Mouse (Mus musculus) midbrain, embryonic 13.5 days (tissue): ENCODE measurements around the gene Colgalt2. TPM values are rescaled to one million over a fixed set of nuclear protein-coding genes. Genes with fewer than 3 reads are reported as not detected.
"Not testable (repeated sequence)": the region's sequence is repeated elsewhere in the genome, so short reads cannot be mapped to it uniquely, and the experiment has no call there.

Experiments
- ATAC-seq: fragments of 200-750 bp; cut with Nextera tagmentation; 2 replicates; pipeline ENCODE4 v1.8.0; 2017; ENCODE audit warnings: mild to moderate bottlenecking, moderate TSS enrichment, moderate library complexity
- H3K27ac ChIP-seq: fragments of 300-500 bp; sonication (generic); 2 replicates; pipeline ENCODE4 v1.5.1; 2015; ENCODE audit warnings: inconsistent platforms, mild to moderate bottlenecking, moderate library complexity
- H3K27me3 ChIP-seq: fragments of 300-500 bp; sonication (generic); 2 replicates; pipeline ENCODE4 v1.6.1; 2015; ENCODE audit warnings: mild to moderate bottlenecking, inconsistent platforms
- H3K36me3 ChIP-seq: fragments of 300-500 bp; sonication (generic); 2 replicates; pipeline ENCODE4 v1.6.1; 2015; ENCODE audit warnings: mild to moderate bottlenecking, inconsistent platforms
- H3K4me1 ChIP-seq: fragments of 300-500 bp; sonication (generic); replicated peaks from 2 replicates; pipeline ENCODE4 v1.6.1; 2015; ENCODE audit warnings: inconsistent platforms
- H3K4me2 ChIP-seq: fragments of 300-500 bp; sonication (generic); replicated peaks from 2 replicates; pipeline ENCODE4 v1.6.1; 2015; ENCODE audit warnings: moderate library complexity, mild to moderate bottlenecking, inconsistent platforms
- H3K4me3 ChIP-seq: fragments of 300-500 bp; sonication (generic); replicated peaks from 2 replicates; pipeline ENCODE4 v1.5.1; 2015; ENCODE audit warnings: mild to moderate bottlenecking, inconsistent platforms
- H3K9ac ChIP-seq: fragments of 300-500 bp; sonication (generic); replicated peaks from 2 replicates; pipeline ENCODE4 v1.6.1; 2015; ENCODE audit warnings: mild to moderate bottlenecking, inconsistent platforms
- H3K9me3 ChIP-seq: fragments of 300-500 bp; sonication (generic); 2 replicates; pipeline ENCODE4 v1.6.1; 2016; ENCODE audit warnings: mild to moderate bottlenecking, inconsistent platforms
- WGBS: fragments of 180-500 bp; shearing (Covaris S2); methylation state at CpG from one replicate; pipeline ENCODE4 v1.1.7; 2015; 5-methylcytosine and 5-hydroxymethylcytosine counted together
- polyA plus RNA-seq: library from polyadenylated mRNA; unstranded; fragments of >200 nt; fragmentation: Nextera tagmentation; extraction: Ambion mirVana; gene quantifications from 2 replicates; pipeline ENCODE4 v1.2.1, GENCODE M21; 2015

Gene Colgalt2
- polyA plus RNA-seq, 1 experiment from 2014 or later = 2.2 TPM

DNA sequence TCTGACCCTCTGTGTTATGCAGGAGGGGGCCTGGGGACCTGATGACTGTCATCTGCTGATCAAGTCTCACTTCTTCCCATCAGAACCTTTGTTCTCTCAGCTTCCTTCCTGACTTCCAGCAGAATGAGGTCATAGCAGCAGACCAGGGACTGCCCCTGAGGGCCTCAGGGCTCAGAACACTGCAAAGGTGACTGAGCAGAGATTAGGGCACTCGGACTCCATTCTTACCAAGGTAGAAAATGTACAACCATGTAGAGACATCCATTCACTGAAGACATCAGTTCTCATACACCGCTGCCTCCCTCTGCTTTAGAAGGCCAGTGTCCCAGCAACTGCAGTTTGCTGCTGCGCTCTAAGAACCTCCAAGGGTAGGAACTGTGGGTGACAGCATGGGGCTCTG is 23.4 kb downstream of the Colgalt2 start:
- no peak overlapping the region for H3K27ac ChIP-seq
- H3K4me2 ChIP-seq = no peak overlapping the region
- no peak for ATAC-seq
- peaks cover 2% of the 10 kb centered on the region; the same call in 1 of the 2 replicates for H3K4me1 ChIP-seq
- no peaks in the 10 kb centered on the region for H3K9me3 ChIP-seq
- H3K36me3 ChIP-seq = no peaks in the 10 kb centered on the region
- no peaks in the 10 kb centered on the region for H3K27me3 ChIP-seq
- no peak overlapping the region for H3K4me3 ChIP-seq
- WGBS = 90% methylated on average over 3 of the region's 3 CpGs
- no peak overlapping the region for H3K9ac ChIP-seq

DNA sequence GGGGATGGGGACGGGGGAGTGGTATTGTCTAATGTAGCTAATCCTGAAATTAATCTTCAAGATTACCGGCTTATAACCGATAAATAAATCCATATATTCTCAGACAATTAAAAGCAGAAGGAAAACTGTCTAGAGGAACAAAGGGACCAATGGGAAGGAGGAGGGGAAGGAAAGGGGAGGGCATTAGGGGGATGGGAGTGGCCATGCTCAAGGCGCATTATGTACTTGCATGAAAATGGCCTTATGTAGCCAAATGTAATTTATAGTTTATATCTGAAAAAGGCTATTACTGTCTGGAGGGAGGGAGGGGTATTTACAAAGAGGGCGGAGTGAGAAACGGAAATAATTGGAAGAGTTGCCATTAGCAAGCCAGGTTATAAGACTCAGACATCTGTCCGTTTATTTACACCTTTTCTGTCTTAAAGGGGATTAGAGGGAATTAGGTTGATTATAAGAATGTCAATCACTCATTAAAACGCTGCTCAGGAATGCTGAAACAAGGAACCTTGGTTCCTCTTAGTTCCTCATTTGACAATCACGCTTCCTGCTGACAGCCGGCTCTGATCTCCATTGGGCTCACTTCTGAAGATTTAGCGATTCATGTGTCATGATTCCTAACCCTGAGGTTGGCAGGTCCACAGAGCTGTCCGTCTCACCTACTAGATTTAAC is 28.4 kb downstream of the Colgalt2 start:
- H3K27me3 ChIP-seq = no peaks in the 10 kb centered on the region
- H3K4me2 ChIP-seq = no peak overlapping the region
- H3K4me3 ChIP-seq = no peak overlapping the region
- no peaks in the 10 kb centered on the region for H3K36me3 ChIP-seq
- 59% methylated on average over 12 of the region's 12 CpGs for WGBS
- no peaks in the 10 kb centered on the region for H3K9me3 ChIP-seq
- ATAC-seq = no peak
- no peak overlapping the region for H3K27ac ChIP-seq
- no peak overlapping the region for H3K9ac ChIP-seq
- H3K4me1 ChIP-seq = no peaks in the 10 kb centered on the region; the same call in 1 of the 2 replicates

DNA sequence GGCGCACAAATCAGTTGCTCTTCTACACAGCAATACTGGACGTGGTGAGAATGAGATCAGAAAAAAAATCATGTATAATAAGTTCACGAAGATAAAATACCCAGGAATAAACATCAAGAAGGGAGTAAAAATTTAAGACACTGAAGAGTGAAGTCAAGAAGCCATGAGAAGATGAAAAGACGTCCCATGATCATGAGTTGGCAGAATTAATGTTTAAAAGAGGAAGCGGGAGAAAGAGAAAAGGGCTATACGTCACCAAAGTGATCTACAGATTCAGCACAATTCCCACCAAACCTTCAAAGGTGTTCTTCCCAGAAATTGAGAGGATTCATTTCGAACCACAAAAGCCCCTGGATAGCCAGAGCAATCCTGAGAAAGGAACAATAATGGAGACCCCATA is 30.2 kb downstream of the Colgalt2 start:
- Histone ChIP-seq H3K9me3 (no peaks in the 10 kb centered on the region), H3K4me1 (no peaks in the 10 kb centered on the region; the same call in 1 of the 2 replicates), H3K4me3 (no peak overlapping the region), H3K27me3 (no peaks in the 10 kb centered on the region), H3K36me3 (no peaks in the 10 kb centered on the region), H3K27ac (no peak overlapping the region), H3K4me2 (no peak overlapping the region), H3K9ac (no peak overlapping the region)
- 89% methylated on average over 7 of the region's 7 CpGs for WGBS
- no peak for ATAC-seq

DNA sequence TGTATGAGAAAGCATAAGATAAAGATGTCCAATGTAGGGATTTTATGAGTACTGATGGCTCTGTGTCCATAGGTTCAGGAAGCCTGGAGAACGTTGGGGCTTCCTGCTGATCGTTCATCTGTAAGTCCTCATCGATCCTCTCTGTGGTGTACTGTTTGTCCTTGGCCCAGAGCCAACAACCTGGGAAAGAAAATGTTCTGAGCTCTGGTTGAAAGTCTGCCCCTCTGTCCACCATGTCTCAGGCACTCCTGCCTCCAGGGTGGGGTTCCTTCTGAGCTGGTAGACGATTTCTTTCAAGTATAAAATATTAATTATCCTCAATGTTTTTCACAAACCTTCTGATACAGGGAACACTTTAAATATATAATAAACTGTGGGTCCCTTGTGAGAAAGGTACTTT is 34.5 kb downstream of the Colgalt2 start:
- WGBS = 82% methylated on average over 4 of the region's 4 CpGs
- H3K36me3 ChIP-seq = no peaks in the 10 kb centered on the region
- H3K9me3 ChIP-seq = no peaks in the 10 kb centered on the region
- H3K27me3 ChIP-seq = no peaks in the 10 kb centered on the region
- no peak overlapping the region for H3K9ac ChIP-seq
- H3K4me1 ChIP-seq = no peaks in the 10 kb centered on the region
- no peak for ATAC-seq
- H3K27ac ChIP-seq = no peak overlapping the region
- H3K4me3 ChIP-seq = no peak overlapping the region
- H3K4me2 ChIP-seq = no peak overlapping the region

DNA sequence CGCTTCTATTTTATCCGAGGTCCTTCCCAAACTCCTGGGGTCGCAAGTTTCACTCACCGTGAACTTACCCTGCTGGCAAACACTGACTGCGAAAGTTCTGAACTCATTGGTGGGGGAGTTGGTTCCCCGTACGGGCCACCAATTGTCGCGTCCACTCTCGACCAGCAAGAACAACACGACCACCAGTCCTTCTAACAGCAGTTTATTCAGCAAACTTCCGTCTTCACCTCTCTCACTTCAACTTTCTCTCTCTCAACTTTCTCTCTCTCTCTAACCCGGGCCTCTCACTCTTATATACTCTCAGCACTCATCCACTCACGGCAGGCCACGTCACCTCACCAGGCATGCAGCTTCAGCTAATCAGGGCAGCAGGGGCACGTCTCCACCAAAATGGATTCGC is 37.9 kb downstream of the Colgalt2 start:
- H3K4me2 ChIP-seq, H3K4me3 ChIP-seq, H3K36me3 ChIP-seq, H3K9ac ChIP-seq, H3K4me1 ChIP-seq, H3K9me3 ChIP-seq, ATAC-seq, H3K27ac ChIP-seq, H3K27me3 ChIP-seq: not testable (repeated sequence)
- WGBS = 86% methylated on average over 17 of the region's 17 CpGs

DNA sequence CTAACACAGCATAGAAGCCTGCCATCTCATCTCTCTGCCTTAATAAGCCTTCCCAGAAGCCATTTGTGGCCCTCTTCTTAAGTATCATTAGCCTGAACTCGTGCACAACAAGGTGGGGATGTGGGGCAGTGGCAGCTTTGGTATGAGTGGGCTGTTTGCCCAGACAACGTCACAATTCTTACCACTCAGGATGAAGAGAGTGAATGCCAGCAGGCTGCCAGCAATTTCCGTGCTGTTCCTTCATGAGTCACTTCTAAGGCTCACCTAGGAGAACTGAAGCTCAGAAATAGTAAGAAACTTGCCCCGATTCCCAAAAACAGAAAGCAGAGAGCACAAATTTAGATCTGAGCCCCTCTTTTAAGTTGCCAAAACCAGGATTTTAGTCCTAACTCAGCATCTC is 39.8 kb downstream of the Colgalt2 start:
- H3K9me3 ChIP-seq = no peaks in the 10 kb centered on the region
- 76% methylated on average over 4 of the region's 4 CpGs for WGBS
- no peak for ATAC-seq

DNA sequence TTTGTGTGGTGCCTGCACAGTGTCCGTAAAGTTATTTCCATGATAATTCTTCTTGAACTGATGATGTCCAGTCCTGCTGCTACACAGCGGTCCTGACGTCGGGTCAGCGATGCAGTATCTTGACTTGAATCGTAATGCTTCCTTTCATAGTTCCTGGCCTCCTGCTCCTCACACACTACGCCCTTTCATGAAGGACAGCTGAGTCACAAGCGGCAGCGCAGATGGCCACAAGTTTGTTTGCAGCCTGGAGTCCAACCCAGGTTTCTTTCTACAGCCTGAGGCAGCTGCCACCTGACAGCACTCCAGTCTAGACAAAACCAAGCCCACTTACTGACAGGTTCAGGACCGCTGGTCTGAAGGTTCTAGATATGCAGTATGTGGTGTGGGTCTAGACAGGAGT is 40.2 kb downstream of the Colgalt2 start:
- Histone ChIP-seq H3K36me3 (no peaks in the 10 kb centered on the region), H3K27me3 (no peaks in the 10 kb centered on the region), H3K4me3 (no peak overlapping the region), H3K4me2 (no peak overlapping the region), H3K9ac (no peak overlapping the region), H3K4me1 (no peaks in the 10 kb centered on the region), H3K27ac (no peak overlapping the region), H3K9me3 (no peaks in the 10 kb centered on the region)
- ATAC-seq = no peak
- WGBS = 83% methylated on average over 10 of the region's 10 CpGs

More for the DNA sequence above, 39.8 kb downstream of the Colgalt2 start:
- no peak overlapping the region for H3K9ac ChIP-seq
- no peaks in the 10 kb centered on the region for H3K36me3 ChIP-seq
- H3K4me2 ChIP-seq = no peak overlapping the region
- no peak overlapping the region for H3K27ac ChIP-seq
- H3K4me1 ChIP-seq = no peaks in the 10 kb centered on the region
- H3K4me3 ChIP-seq = no peak overlapping the region
- H3K27me3 ChIP-seq = no peaks in the 10 kb centered on the region

DNA sequence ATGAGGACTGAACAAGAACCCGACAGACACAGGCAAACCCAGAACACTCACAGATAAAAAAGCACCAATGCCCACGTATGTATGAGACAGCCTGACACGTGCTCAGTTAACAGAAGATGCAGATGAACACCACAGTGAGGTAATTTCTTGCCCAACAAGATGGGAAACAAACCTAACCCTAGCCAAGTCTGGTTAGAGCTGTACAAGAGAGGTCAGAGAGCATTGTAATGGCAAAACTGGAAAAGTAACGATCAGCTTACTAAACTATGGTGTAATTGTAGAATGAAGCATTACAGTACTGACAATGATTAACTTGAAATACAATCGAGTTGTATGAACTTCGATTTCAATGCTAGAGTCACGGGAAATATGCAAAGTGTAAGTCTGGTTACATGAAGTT is 45.0 kb downstream of the Colgalt2 start:
- 92% methylated on average over 7 of the region's 7 CpGs for WGBS
- Histone ChIP-seq H3K9me3 (no peaks in the 10 kb centered on the region), H3K9ac (no peak overlapping the region), H3K4me1 (no peaks in the 10 kb centered on the region), H3K36me3 (no peaks in the 10 kb centered on the region), H3K4me2 (no peak overlapping the region), H3K4me3 (no peak overlapping the region), H3K27ac (no peak overlapping the region), H3K27me3 (no peaks in the 10 kb centered on the region)
- no peak for ATAC-seq

DNA sequence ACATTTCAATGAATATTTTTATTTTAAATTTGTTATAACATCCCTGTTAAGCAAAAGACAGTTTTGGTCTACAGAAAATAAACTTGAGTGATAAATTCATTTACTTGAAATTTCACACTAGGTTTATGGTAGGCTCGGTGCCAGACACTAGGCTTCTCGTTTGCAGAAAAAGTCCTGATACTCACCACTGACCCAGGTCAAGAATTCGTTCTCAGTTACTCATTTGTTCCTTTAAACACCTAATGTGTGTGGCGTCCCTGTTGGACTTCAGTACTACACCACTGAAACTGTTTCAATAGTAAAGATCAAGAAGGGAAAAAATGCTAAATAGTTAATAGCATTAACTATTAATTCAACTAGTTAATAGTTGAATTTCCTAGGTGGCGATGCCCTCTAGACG is 46.3 kb downstream of the Colgalt2 start:
- H3K4me2 ChIP-seq = no peak overlapping the region
- H3K36me3 ChIP-seq = no peaks in the 10 kb centered on the region
- no peaks in the 10 kb centered on the region for H3K4me1 ChIP-seq
- ATAC-seq = no peak
- H3K9me3 ChIP-seq = no peaks in the 10 kb centered on the region
- 92% methylated on average over 6 of the region's 6 CpGs for WGBS
- H3K27ac ChIP-seq = no peak overlapping the region
- no peak overlapping the region for H3K9ac ChIP-seq
- H3K4me3 ChIP-seq = no peak overlapping the region
- H3K27me3 ChIP-seq = no peaks in the 10 kb centered on the region

DNA sequence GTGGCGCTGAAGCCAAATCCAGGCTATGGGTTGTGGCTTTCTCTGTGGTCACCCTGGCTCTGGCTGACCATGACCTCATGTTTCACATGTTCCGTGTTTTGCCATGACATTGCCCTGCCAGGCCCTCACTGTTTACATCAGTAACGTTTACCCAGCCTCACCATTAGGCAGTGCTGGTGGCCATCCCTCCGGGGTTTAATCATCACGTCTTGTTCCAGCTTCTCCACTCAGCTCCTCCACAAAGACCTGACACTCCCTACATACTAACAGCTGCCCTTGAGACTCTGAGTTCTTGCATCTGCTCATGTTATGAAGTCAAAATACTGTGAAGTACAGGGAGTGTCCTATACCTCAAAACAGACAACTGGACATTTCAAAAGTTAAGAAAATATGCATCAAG is 54.9 kb downstream of the Colgalt2 start:
- no peak for ATAC-seq

DNA sequence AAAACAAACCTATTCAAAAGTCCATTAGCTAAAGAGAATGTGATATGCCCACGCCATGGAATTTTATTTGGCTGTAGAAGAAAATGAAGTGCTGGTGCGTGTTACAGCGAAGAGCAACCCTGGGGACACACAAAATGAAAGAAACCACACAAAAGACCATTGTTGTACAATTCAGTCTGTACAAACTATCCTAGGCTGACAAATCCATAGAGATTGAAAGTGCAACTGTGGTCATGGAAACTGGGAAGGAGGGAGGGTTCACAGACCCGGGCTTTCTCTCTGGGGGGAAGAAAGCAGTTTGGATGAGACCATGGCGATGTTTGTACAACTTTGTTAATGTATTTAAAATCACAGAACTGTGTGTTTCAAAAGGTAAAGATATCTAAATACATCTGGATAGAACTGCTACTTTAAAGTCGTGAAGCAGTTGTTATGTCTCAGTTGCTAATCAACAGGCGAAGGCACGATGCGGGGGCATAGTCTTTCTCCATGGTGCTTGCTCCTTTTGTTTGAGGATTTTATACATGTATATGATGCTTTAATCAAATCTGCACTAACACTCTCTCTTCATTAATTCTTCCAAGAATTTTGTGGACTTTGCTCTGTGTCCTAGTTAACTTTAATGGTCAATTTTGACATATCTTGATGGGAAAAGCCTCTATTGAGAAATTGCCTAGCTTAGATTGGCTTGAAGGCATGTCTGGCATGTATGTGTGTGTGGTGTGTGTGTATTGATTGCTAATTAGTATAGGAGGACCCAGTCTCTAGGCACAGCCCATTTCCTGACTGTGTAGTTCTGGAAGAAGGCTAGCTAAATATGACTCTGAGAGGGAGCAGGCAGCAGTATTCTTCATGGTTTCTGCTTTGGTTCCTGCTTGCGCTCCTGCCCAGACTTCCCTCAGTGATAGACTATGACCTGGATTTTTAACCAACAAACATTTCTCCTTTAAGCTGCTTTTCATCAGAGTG is 55.9 kb downstream of the Colgalt2 start:
- H3K27ac ChIP-seq = peak overlapping the region; percentile 37; the same call in 1 of the 2 replicates
- ATAC-seq = peak; percentile 84

More for the DNA sequence above, 54.9 kb downstream of the Colgalt2 start:
- Histone ChIP-seq H3K36me3 (no peaks in the 10 kb centered on the region), H3K27ac (no peak overlapping the region), H3K4me3 (no peak overlapping the region), H3K9me3 (no peaks in the 10 kb centered on the region), H3K9ac (no peak overlapping the region), H3K4me1 (peaks cover 22% of the 10 kb centered on the region), H3K27me3 (no peaks in the 10 kb centered on the region), H3K4me2 (no peak overlapping the region)
- WGBS = 76% methylated on average over 5 of the region's 5 CpGs

DNA sequence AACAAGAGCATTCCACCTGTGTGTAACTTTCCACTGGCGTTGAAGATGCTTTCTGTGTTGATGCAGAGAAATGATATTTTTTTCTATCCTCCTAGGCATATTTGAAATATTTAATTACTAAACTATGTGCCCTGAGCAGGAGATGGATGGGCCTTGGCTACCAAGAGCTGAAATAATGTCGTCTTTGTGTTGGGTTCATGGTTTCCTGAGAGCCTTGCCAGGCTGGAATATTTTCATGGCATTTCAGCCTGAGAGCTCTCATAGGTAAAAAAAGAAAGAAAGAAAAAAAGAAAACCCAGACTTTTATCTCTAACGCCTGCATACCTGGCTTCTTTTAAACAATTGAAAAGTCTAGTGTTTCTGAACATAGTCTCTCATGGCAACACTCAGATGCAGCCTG is 56.6 kb downstream of the Colgalt2 start:
- H3K27ac ChIP-seq = peak overlapping the region; percentile 14; the same call in 1 of the 2 replicates
- WGBS = 88% methylated on average over 3 of the region's 3 CpGs
- no peaks in the 10 kb centered on the region for H3K36me3 ChIP-seq
- H3K4me2 ChIP-seq = no peak overlapping the region
- no peak for ATAC-seq
- no peaks in the 10 kb centered on the region for H3K9me3 ChIP-seq
- peaks cover 22% of the 10 kb centered on the region for H3K4me1 ChIP-seq
- H3K9ac ChIP-seq = no peak overlapping the region
- H3K4me3 ChIP-seq = no peak overlapping the region
- no peaks in the 10 kb centered on the region for H3K27me3 ChIP-seq

More for the DNA sequence above, 55.9 kb downstream of the Colgalt2 start:
- 41% methylated on average over 10 of the region's 10 CpGs for WGBS
- Histone ChIP-seq H3K27me3 (no peaks in the 10 kb centered on the region), H3K4me2 (peak overlapping the region; percentile 3; the same call in 1 of the 2 replicates), H3K4me1 (peaks cover 22% of the 10 kb centered on the region), H3K4me3 (no peak overlapping the region), H3K36me3 (no peaks in the 10 kb centered on the region), H3K9me3 (no peaks in the 10 kb centered on the region), H3K9ac (no peak overlapping the region)
